Mouse (Mus musculus): ENCODE data around the gene Mecom.

DNA sequence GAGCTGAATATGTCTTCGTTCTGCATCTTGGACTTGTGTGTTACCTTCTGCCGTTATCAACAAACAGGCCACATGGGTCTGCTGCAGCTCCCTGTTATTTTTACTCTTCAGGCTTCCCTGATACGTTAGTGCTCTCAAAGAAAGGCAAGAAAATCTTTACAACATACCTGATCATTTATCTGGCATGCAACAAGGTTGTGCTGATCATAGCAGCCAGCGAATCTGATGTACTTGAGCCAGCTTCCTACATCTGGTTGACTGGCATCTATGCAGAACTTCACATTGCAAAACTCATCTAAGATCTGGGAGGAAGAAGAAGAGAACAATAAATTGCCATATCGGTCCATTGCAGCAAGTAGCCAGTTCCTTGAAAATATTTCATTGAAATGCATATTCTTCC lies 538.2 kb downstream of the Mecom start:
- TF ChIP-seq CTCF (IDR thresholded peaks at IDR 0.05; ENCODE audit: borderline replicate concordance, insufficient read depth, low read length) (no peak), POLR2A (IDR thresholded peaks at IDR 0.05; ENCODE audit: low read depth, low read length) (no peak)
